Mouse (Mus musculus) forebrain, embryonic 14.5 days (tissue): ENCODE results near the gene Hc. TPM values are rescaled to one million over a fixed set of nuclear protein-coding genes. Genes with fewer than 3 reads are reported as not detected.

Source experiments
- ATAC-seq: fragments of 200-750 bp; cut with Nextera tagmentation; 2 replicates; pipeline ENCODE4 v1.8.0; 2017; ENCODE audit warnings: mild to moderate bottlenecking, moderate library complexity
- DNase-seq: peaks from one replicate; pipeline ENCODE4 v3.0.0-alpha.2; 2015; ENCODE audit warnings: low spot score
- H3K27ac ChIP-seq: fragments of 300-500 bp; sonication (generic); 2 replicates; pipeline ENCODE4 v1.5.1; 2014; ENCODE audit warnings: low read depth, mild to moderate bottlenecking, control low read depth, low read length, moderate library complexity
- H3K27me3 ChIP-seq: fragments of 300-500 bp; sonication (generic); replicated peaks from 2 replicates; pipeline ENCODE4 v1.6.1; 2014; ENCODE audit warnings: low read length, control low read depth, mixed read lengths; ENCODE audit not compliant: control insufficient read depth, insufficient read depth
- H3K36me3 ChIP-seq: fragments of 300-500 bp; sonication (generic); 2 replicates; pipeline ENCODE4 v1.6.1; 2014; ENCODE audit warnings: low read length, control low read depth; ENCODE audit not compliant: control insufficient read depth, insufficient read depth
- H3K4me1 ChIP-seq: fragments of 300-500 bp; sonication (generic); 2 replicates; pipeline ENCODE4 v1.6.1; 2014; ENCODE audit warnings: antibody characterized with exemption, low read length, control low read depth; ENCODE audit not compliant: control insufficient read depth, insufficient read depth
- H3K4me2 ChIP-seq: fragments of 300-500 bp; sonication (generic); 2 replicates; pipeline ENCODE4 v1.6.1; 2014; ENCODE audit warnings: mild to moderate bottlenecking, control low read depth, low read length
- H3K4me3 ChIP-seq: fragments of 300-500 bp; sonication (generic); 2 replicates; pipeline ENCODE4 v1.5.1; 2014; ENCODE audit warnings: low read depth, low read length, control low read depth
- H3K9ac ChIP-seq: fragments of 300-500 bp; sonication (generic); 2 replicates; pipeline ENCODE4 v1.6.1; 2014; ENCODE audit warnings: mild to moderate bottlenecking, low read length, control low read depth, moderate library complexity
- H3K9me3 ChIP-seq: fragments of 300-500 bp; sonication (generic); replicated peaks from 2 replicates; pipeline ENCODE4 v1.6.1; 2016; ENCODE audit warnings: low read length, control low read depth, mixed read lengths; ENCODE audit not compliant: control insufficient read depth
- WGBS: fragments of 180-500 bp; shearing (Covaris S2); extraction: QIAGEN DNeasy Blood & Tissue Kit; methylation state at CpG from one replicate; pipeline ENCODE4 v1.1.7; 2014; 5-methylcytosine and 5-hydroxymethylcytosine counted together
- polyA plus RNA-seq: library from polyadenylated mRNA; unstranded; fragments of >200 nt; fragmentation: Nextera tagmentation; extraction: Ambion mirVana; gene quantifications from 2 replicates; pipeline ENCODE4 v1.2.1, GENCODE M21; 2014

The Hc gene
- polyA plus RNA-seq, 1 experiment from 2014 or later, result 0.69 TPM

GRCm38 (mm10) chr2:35066525-35067082 lies 5.4 kb upstream of the Hc start:
- Histone ChIP-seq H3K27ac (no peak overlapping the region), H3K27me3 (no peaks in the 10 kb centered on the region), H3K36me3 (no peaks in the 10 kb centered on the region), H3K4me3 (no peak overlapping the region), H3K9me3 (no peaks in the 10 kb centered on the region), H3K4me1 (no peaks in the 10 kb centered on the region), H3K4me2 (no peak overlapping the region), H3K9ac (no peak overlapping the region)
- WGBS, result 93% methylated on average over 13 of the region's 13 CpGs
- no peak for DNase-seq
- no peak for ATAC-seq

GRCm38 (mm10) chr2:35063333-35064030 lies 2.2 kb upstream of the Hc start:
- no peak overlapping the region for H3K4me2 ChIP-seq
- H3K27ac ChIP-seq, result no peak overlapping the region
- H3K36me3 ChIP-seq, result no peaks in the 10 kb centered on the region
- 94% methylated on average over 6 of the region's 6 CpGs for WGBS
- H3K27me3 ChIP-seq, result no peaks in the 10 kb centered on the region
- H3K4me1 ChIP-seq, result no peaks in the 10 kb centered on the region
- DNase-seq (no peak), ATAC-seq (no peak)
- no peaks in the 10 kb centered on the region for H3K9me3 ChIP-seq
- H3K4me3 ChIP-seq, result no peak overlapping the region
- no peak overlapping the region for H3K9ac ChIP-seq

GRCm38 (mm10) chr2:35060897-35061296 lies 341 bp downstream of the Hc start:
- Histone ChIP-seq H3K9me3 (no peaks in the 10 kb centered on the region), H3K4me3 (no peak overlapping the region), H3K27me3 (no peaks in the 10 kb centered on the region), H3K4me2 (no peak overlapping the region), H3K36me3 (no peaks in the 10 kb centered on the region), H3K9ac (no peak overlapping the region), H3K4me1 (no peaks in the 10 kb centered on the region), H3K27ac (no peak overlapping the region)
- 82% methylated on average over 6 of the region's 6 CpGs for WGBS
- DNase-seq, result no peak
- ATAC-seq, result no peak

- H3K36me3 ChIP-seq, result no peaks in the 10 kb centered on the region
- no peaks in the 10 kb centered on the region for H3K9me3 ChIP-seq
- H3K4me3 ChIP-seq, result no peak overlapping the region
- no peak overlapping the region for H3K9ac ChIP-seq
- no peak overlapping the region for H3K4me2 ChIP-seq
- DNase-seq (no peak), ATAC-seq (no peak)
- H3K27me3 ChIP-seq, result no peaks in the 10 kb centered on the region
- no peaks in the 10 kb centered on the region for H3K4me1 ChIP-seq
- 95% methylated on average over 5 of the region's 5 CpGs for WGBS
- no peak overlapping the region for H3K27ac ChIP-seq
Measured at GRCm38 (mm10) chr2:35060256-35060655, 982 bp downstream of the Hc start.

GRCm38 (mm10) chr2:35058325-35058724 lies 2.9 kb downstream of the Hc start:
- WGBS, result 83% methylated on average over 2 of the region's 2 CpGs
- Histone ChIP-seq H3K27ac (no peak overlapping the region), H3K4me1 (no peaks in the 10 kb centered on the region), H3K36me3 (no peaks in the 10 kb centered on the region), H3K9ac (no peak overlapping the region), H3K9me3 (no peaks in the 10 kb centered on the region), H3K4me2 (no peak overlapping the region), H3K4me3 (no peak overlapping the region), H3K27me3 (no peaks in the 10 kb centered on the region)
- ATAC-seq, result no peak
- DNase-seq, result no peak

GRCm38 (mm10) chr2:35057243-35057642 lies 4.0 kb downstream of the Hc start:
- no peaks in the 10 kb centered on the region for H3K27me3 ChIP-seq
- H3K4me2 ChIP-seq, result no peak overlapping the region
- H3K4me1 ChIP-seq, result no peaks in the 10 kb centered on the region
- no peak for ATAC-seq
- 89% methylated on average over 11 of the region's 11 CpGs for WGBS
- no peaks in the 10 kb centered on the region for H3K9me3 ChIP-seq
- no peak overlapping the region for H3K27ac ChIP-seq
- H3K9ac ChIP-seq, result no peak overlapping the region
- no peaks in the 10 kb centered on the region for H3K36me3 ChIP-seq
- no peak overlapping the region for H3K4me3 ChIP-seq
- no peak for DNase-seq

- Histone ChIP-seq H3K27me3 (no peaks in the 10 kb centered on the region), H3K4me1 (no peaks in the 10 kb centered on the region), H3K27ac (no peak overlapping the region), H3K4me3 (no peak overlapping the region), H3K36me3 (no peaks in the 10 kb centered on the region), H3K9me3 (no peaks in the 10 kb centered on the region), H3K4me2 (no peak overlapping the region), H3K9ac (no peak overlapping the region)
- ATAC-seq (no peak), DNase-seq (peak; percentile 29)
- 43% methylated on average over 5 of the region's 5 CpGs for WGBS
Measured at GRCm38 (mm10) chr2:35048851-35049250, 12.4 kb downstream of the Hc start.

- Histone ChIP-seq H3K27me3 (no peaks in the 10 kb centered on the region), H3K4me3 (no peak overlapping the region), H3K9ac (no peak overlapping the region), H3K9me3 (no peaks in the 10 kb centered on the region), H3K4me1 (no peaks in the 10 kb centered on the region), H3K27ac (no peak overlapping the region), H3K36me3 (no peaks in the 10 kb centered on the region), H3K4me2 (no peak overlapping the region)
- WGBS, result 79% methylated on average over 2 of the region's 2 CpGs
- peak; percentile 43 for DNase-seq
- ATAC-seq, result no peak
Measured at GRCm38 (mm10) chr2:35044956-35045355, 16.3 kb downstream of the Hc start.

GRCm38 (mm10) chr2:35038580-35039375 lies 22.5 kb downstream of the Hc start:
- no peak overlapping the region for H3K9ac ChIP-seq
- no peak for DNase-seq
- no peaks in the 10 kb centered on the region for H3K9me3 ChIP-seq
- H3K27me3 ChIP-seq, result no peaks in the 10 kb centered on the region
- H3K4me1 ChIP-seq, result no peaks in the 10 kb centered on the region
- no peaks in the 10 kb centered on the region for H3K36me3 ChIP-seq
- H3K4me3 ChIP-seq, result no peak overlapping the region
- ATAC-seq, result no peak
- no peak overlapping the region for H3K4me2 ChIP-seq
- H3K27ac ChIP-seq, result no peak overlapping the region
- 84% methylated on average over 9 of the region's 9 CpGs for WGBS
